Mouse (Mus musculus) intestine, embryonic 15.5 days (tissue): ENCODE data around the gene Wrap53. TPM values are rescaled to one million over a fixed set of nuclear protein-coding genes. Genes with fewer than 3 reads are reported as not detected.

ENCODE experiments used
- ATAC-seq: fragments of 200-750 bp; cut with Nextera tagmentation; 2 replicates; pipeline ENCODE4 v1.8.0; 2017; ENCODE audit warnings: moderate TSS enrichment, moderate library complexity
- H3K27ac ChIP-seq: fragments of 300-500 bp; sonication (generic); 2 replicates; pipeline ENCODE4 v1.5.1; 2015; ENCODE audit warnings: mild to moderate bottlenecking, inconsistent platforms
- H3K27me3 ChIP-seq: fragments of 300-500 bp; sonication (generic); replicated peaks from 2 replicates; pipeline ENCODE4 v1.6.1; 2015; ENCODE audit warnings: inconsistent platforms
- H3K36me3 ChIP-seq: fragments of 300-500 bp; sonication (generic); 2 replicates; pipeline ENCODE4 v1.6.1; 2015; ENCODE audit warnings: inconsistent platforms
- H3K4me1 ChIP-seq: fragments of 300-500 bp; sonication (generic); replicated peaks from 2 replicates; pipeline ENCODE4 v1.6.1; 2015; ENCODE audit warnings: inconsistent platforms
- H3K4me2 ChIP-seq: fragments of 300-500 bp; sonication (generic); replicated peaks from 2 replicates; pipeline ENCODE4 v1.6.1; 2015; ENCODE audit warnings: mild to moderate bottlenecking, inconsistent platforms
- H3K4me3 ChIP-seq: fragments of 300-500 bp; sonication (generic); replicated peaks from 2 replicates; pipeline ENCODE4 v1.5.1; 2015; ENCODE audit warnings: inconsistent platforms
- H3K9ac ChIP-seq: fragments of 300-500 bp; sonication (generic); 2 replicates; pipeline ENCODE4 v1.6.1; 2015; ENCODE audit warnings: inconsistent platforms
- H3K9me3 ChIP-seq: fragments of 300-500 bp; sonication (generic); 2 replicates; pipeline ENCODE4 v1.6.1; 2016; ENCODE audit warnings: inconsistent platforms
- WGBS: fragments of 180-500 bp; shearing (Covaris S2); methylation state at CpG from one replicate; pipeline ENCODE4 v1.1.7; 2015; 5-methylcytosine and 5-hydroxymethylcytosine counted together
- polyA plus RNA-seq: library from polyadenylated mRNA; unstranded; fragments of >200 nt; fragmentation: Nextera tagmentation; extraction: Ambion mirVana; gene quantifications from 2 replicates; pipeline ENCODE4 v1.2.1, GENCODE M21; 2015

The Wrap53 gene
- polyA plus RNA-seq, 1 experiment from 2014 or later = 25.1 TPM

- H3K4me1 ChIP-seq = peaks cover 7% of the 10 kb centered on the region
- no peak overlapping the region for H3K4me2 ChIP-seq
- H3K9ac ChIP-seq = no peak overlapping the region
- H3K36me3 ChIP-seq = peaks cover 13% of the 10 kb centered on the region; the same call in 1 of the 2 replicates
- 96% methylated on average over 6 of the region's 6 CpGs for WGBS
- no peaks in the 10 kb centered on the region for H3K9me3 ChIP-seq
- H3K27ac ChIP-seq = no peak overlapping the region
- no peak for ATAC-seq
- H3K27me3 ChIP-seq = no peaks in the 10 kb centered on the region
- no peak overlapping the region for H3K4me3 ChIP-seq
Observed at GRCm38 (mm10) chr11:69594853-69595252, 14.8 kb upstream of the Wrap53 start.

- Histone ChIP-seq H3K27ac (no peak overlapping the region), H3K9me3 (no peaks in the 10 kb centered on the region), H3K36me3 (peaks cover 33% of the 10 kb centered on the region), H3K4me3 (no peak overlapping the region), H3K4me2 (no peak overlapping the region), H3K9ac (no peak overlapping the region), H3K4me1 (no peaks in the 10 kb centered on the region), H3K27me3 (no peaks in the 10 kb centered on the region)
- no peak for ATAC-seq
- 82% methylated on average over 4 of the region's 4 CpGs for WGBS
Observed at GRCm38 (mm10) chr11:69592799-69593198, 12.7 kb upstream of the Wrap53 start.

GRCm38 (mm10) chr11:69591899-69592637 lies 12.0 kb upstream of the Wrap53 start:
- Histone ChIP-seq H3K9ac (no peak overlapping the region), H3K36me3 (peaks cover 39% of the 10 kb centered on the region), H3K4me2 (no peak overlapping the region), H3K4me3 (no peak overlapping the region), H3K4me1 (no peaks in the 10 kb centered on the region), H3K27ac (no peak overlapping the region), H3K27me3 (no peaks in the 10 kb centered on the region), H3K9me3 (no peaks in the 10 kb centered on the region)
- no peak for ATAC-seq
- WGBS = 76% methylated on average over 7 of the region's 7 CpGs

GRCm38 (mm10) chr11:69591424-69591823 lies 11.4 kb upstream of the Wrap53 start:
- Histone ChIP-seq H3K4me2 (no peak overlapping the region), H3K27me3 (no peaks in the 10 kb centered on the region), H3K9ac (no peak overlapping the region), H3K27ac (no peak overlapping the region), H3K36me3 (peaks cover 39% of the 10 kb centered on the region), H3K4me3 (no peak overlapping the region), H3K4me1 (no peaks in the 10 kb centered on the region), H3K9me3 (no peaks in the 10 kb centered on the region)
- ATAC-seq = no peak
- 87% methylated on average over 3 of the region's 3 CpGs for WGBS

- no peak overlapping the region for H3K27ac ChIP-seq
- no peaks in the 10 kb centered on the region for H3K9me3 ChIP-seq
- H3K4me2 ChIP-seq = no peak overlapping the region
- no peaks in the 10 kb centered on the region for H3K27me3 ChIP-seq
- WGBS = 95% methylated on average over 8 of the region's 8 CpGs
- H3K36me3 ChIP-seq = peaks cover 39% of the 10 kb centered on the region
- no peak for ATAC-seq
- H3K4me3 ChIP-seq = no peak overlapping the region
- H3K4me1 ChIP-seq = no peaks in the 10 kb centered on the region
- no peak overlapping the region for H3K9ac ChIP-seq
Observed at GRCm38 (mm10) chr11:69590622-69591021, 10.6 kb upstream of the Wrap53 start.

GRCm38 (mm10) chr11:69589207-69589834 lies 9.3 kb upstream of the Wrap53 start:
- H3K36me3 ChIP-seq = peaks cover 39% of the 10 kb centered on the region
- H3K27me3 ChIP-seq = no peaks in the 10 kb centered on the region
- no peaks in the 10 kb centered on the region for H3K4me1 ChIP-seq
- 89% methylated on average over 22 of the region's 22 CpGs for WGBS
- no peak overlapping the region for H3K4me3 ChIP-seq
- H3K9me3 ChIP-seq = no peaks in the 10 kb centered on the region
- H3K9ac ChIP-seq = no peak overlapping the region
- no peak for ATAC-seq
- no peak overlapping the region for H3K4me2 ChIP-seq
- H3K27ac ChIP-seq = no peak overlapping the region

GRCm38 (mm10) chr11:69585718-69586325 lies 5.8 kb upstream of the Wrap53 start:
- H3K27me3 ChIP-seq = no peaks in the 10 kb centered on the region
- 76% methylated on average over 7 of the region's 7 CpGs for WGBS
- no peak for ATAC-seq
- H3K4me1 ChIP-seq = peaks cover 13% of the 10 kb centered on the region
- no peaks in the 10 kb centered on the region for H3K9me3 ChIP-seq
- no peak overlapping the region for H3K27ac ChIP-seq
- H3K4me3 ChIP-seq = no peak overlapping the region
- peaks cover 30% of the 10 kb centered on the region for H3K36me3 ChIP-seq
- no peak overlapping the region for H3K4me2 ChIP-seq
- no peak overlapping the region for H3K9ac ChIP-seq

GRCm38 (mm10) chr11:69584937-69585336 lies 4.9 kb upstream of the Wrap53 start:
- ATAC-seq = no peak
- peaks cover 26% of the 10 kb centered on the region for H3K36me3 ChIP-seq
- H3K4me2 ChIP-seq = no peak overlapping the region
- H3K4me1 ChIP-seq = peaks cover 13% of the 10 kb centered on the region
- 96% methylated on average over 13 of the region's 13 CpGs for WGBS
- H3K27me3 ChIP-seq = no peaks in the 10 kb centered on the region
- H3K9me3 ChIP-seq = no peaks in the 10 kb centered on the region
- H3K9ac ChIP-seq = no peak overlapping the region
- H3K4me3 ChIP-seq = no peak overlapping the region
- H3K27ac ChIP-seq = no peak overlapping the region

- 84% methylated on average over 7 of the region's 7 CpGs for WGBS
- no peak for ATAC-seq
- Histone ChIP-seq H3K4me3 (no peak overlapping the region), H3K27me3 (no peaks in the 10 kb centered on the region), H3K9ac (no peak overlapping the region), H3K4me2 (no peak overlapping the region), H3K27ac (no peak overlapping the region), H3K4me1 (peaks cover 13% of the 10 kb centered on the region), H3K36me3 (peaks cover 18% of the 10 kb centered on the region), H3K9me3 (no peaks in the 10 kb centered on the region)
Observed at GRCm38 (mm10) chr11:69584008-69584407, 4.0 kb upstream of the Wrap53 start.

- Histone ChIP-seq H3K36me3 (peaks cover under 1% of the 10 kb centered on the region; the same call in 1 of the 2 replicates), H3K27ac (0 out of 2 replicates have a peak overlapping the region, but pooled peaks have one; percentile 17), H3K4me3 (peak overlapping the region; percentile 64; the same call in 1 of the 2 replicates), H3K4me2 (peak overlapping the region; percentile 83), H3K9ac (peak overlapping the region; percentile 30; the same call in 1 of the 2 replicates), H3K27me3 (no peaks in the 10 kb centered on the region), H3K4me1 (peaks cover 24% of the 10 kb centered on the region), H3K9me3 (no peaks in the 10 kb centered on the region)
- ATAC-seq = no peak
- WGBS = 60% methylated on average over 9 of the region's 9 CpGs
Observed at GRCm38 (mm10) chr11:69582230-69582805, 2.3 kb upstream of the Wrap53 start.

- no peak for ATAC-seq
- H3K27me3 ChIP-seq = no peaks in the 10 kb centered on the region
- H3K27ac ChIP-seq = peak overlapping the region; percentile 94
- H3K4me3 ChIP-seq = peak overlapping the region; percentile 64
- H3K9ac ChIP-seq = peak overlapping the region; percentile 55
- no peaks in the 10 kb centered on the region for H3K36me3 ChIP-seq
- no peaks in the 10 kb centered on the region for H3K9me3 ChIP-seq
- peaks cover 28% of the 10 kb centered on the region for H3K4me1 ChIP-seq
- peak overlapping the region; percentile 83 for H3K4me2 ChIP-seq
- under 1% methylated on average over 8 of the region's 8 CpGs for WGBS
Observed at GRCm38 (mm10) chr11:69581814-69582213, 1.8 kb upstream of the Wrap53 start.

GRCm38 (mm10) chr11:69581147-69581688 lies 1.2 kb upstream of the Wrap53 start:
- under 1% methylated on average over 36 of the region's 36 CpGs for WGBS
- Histone ChIP-seq H3K27ac (peak overlapping the region; percentile 94), H3K9ac (peak overlapping the region; percentile 72), H3K4me3 (peak overlapping the region; percentile 64), H3K9me3 (no peaks in the 10 kb centered on the region), H3K36me3 (no peaks in the 10 kb centered on the region), H3K27me3 (no peaks in the 10 kb centered on the region), H3K4me1 (peaks cover 28% of the 10 kb centered on the region), H3K4me2 (peak overlapping the region; percentile 83)
- peak; percentile 83 for ATAC-seq
